Mouse (Mus musculus): ENCODE measurements around the gene Camsap1. TPM values are rescaled to one million over a fixed set of nuclear protein-coding genes. Genes with fewer than 3 reads are reported as not detected.

Camsap1 gene
- polyA plus RNA-seq, 1 experiment, result 125 TPM

DNA sequence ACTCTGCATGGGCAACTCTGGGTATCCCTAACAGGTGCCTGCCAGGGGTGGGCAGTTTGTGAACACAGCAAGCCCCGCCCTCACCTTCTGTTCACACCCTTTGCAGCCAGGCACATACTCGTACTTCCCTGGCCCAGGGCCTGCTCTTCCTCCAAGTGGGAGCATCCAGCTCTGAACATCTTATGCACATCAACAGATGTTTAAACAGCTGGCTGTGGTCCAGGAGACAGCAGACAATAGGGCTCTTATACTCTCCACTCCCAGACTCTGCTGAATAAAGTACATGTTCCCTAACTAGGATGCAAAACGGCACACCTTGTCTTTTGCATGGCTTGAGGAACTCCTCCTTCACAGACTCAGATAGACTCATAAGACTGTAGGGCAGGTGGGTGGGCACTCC is 63.1 kb downstream of the Camsap1 start:
- no peak overlapping the region for H3K27ac ChIP-seq (ENCODE audit: control insufficient read depth, insufficient read depth, low read depth, low read length)

DNA sequence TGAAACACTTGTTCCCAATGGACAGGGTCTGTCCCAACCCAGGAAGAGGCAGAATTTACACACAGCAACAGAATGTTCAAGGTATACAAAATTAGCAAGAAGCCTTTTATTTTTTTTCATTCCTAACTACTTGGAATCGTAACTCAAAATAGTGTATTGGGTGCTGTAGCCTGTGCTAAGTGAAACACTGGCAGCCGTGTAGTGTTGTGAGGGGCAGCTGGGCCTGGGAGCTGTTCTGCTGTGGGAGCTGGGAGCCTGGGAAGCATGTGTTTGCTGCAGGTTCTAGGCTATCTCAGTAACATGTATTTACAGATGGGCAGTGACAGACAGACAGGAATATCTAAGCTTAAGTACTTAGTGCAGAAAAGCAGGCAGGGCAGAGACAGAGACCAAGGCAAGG is 64.7 kb downstream of the Camsap1 start:
- TF ChIP-seq POLR2A (IDR thresholded peaks at IDR 0.05; ENCODE audit: control insufficient read depth, low read depth, low read length) (no peak), CTCF (IDR thresholded peaks at IDR 0.05; ENCODE audit: control insufficient read depth, insufficient read depth, insufficient replicate concordance, low read depth, low read length) (no peak)

More for the DNA sequence above, 63.1 kb downstream of the Camsap1 start:
- Histone ChIP-seq H3K4me1 (ENCODE audit: control insufficient read depth, insufficient read depth, low read length) (no peaks in the 10 kb centered on the region), H3K4me3 (ENCODE audit: control insufficient read depth, low read depth, low read length) (no peak overlapping the region), H3K27me3 (ENCODE audit: control insufficient read depth, insufficient read depth, low read length) (no peaks in the 10 kb centered on the region), H3K36me3 (ENCODE audit: control insufficient read depth, insufficient read depth, low read length) (no peaks in the 10 kb centered on the region)
- no peak for TF ChIP-seq POLR2A (IDR thresholded peaks at IDR 0.05; ENCODE audit: control insufficient read depth, low read depth, low read length)
- no peak for TF ChIP-seq CTCF (IDR thresholded peaks at IDR 0.05; ENCODE audit: control insufficient read depth, insufficient read depth, insufficient replicate concordance, low read depth, low read length)

DNA sequence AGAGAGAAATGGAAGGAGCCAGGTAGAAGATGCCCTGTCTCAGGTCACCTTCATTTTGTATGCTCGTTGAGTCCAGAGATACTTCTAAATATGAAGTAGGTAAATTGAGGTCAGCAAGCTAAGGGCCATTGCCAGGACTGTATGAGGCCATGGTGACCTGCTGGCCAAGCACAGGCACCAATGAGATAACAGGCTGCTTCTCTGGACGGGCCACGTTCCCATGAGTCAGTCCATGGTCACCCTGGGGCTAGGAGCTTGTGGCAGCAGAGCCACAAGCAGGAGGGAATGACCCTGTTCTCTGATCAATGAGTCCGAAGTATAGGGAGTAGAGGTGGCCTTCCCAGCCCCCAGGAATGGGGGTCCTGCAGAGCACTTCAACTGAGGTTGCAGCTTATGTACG is 68.3 kb downstream of the Camsap1 start:
- Histone ChIP-seq H3K27ac (ENCODE audit: control insufficient read depth, insufficient read depth, low read depth, low read length) (no peak overlapping the region), H3K4me3 (ENCODE audit: control insufficient read depth, low read depth, low read length) (no peak overlapping the region), H3K4me1 (ENCODE audit: control insufficient read depth, insufficient read depth, low read length) (no peaks in the 10 kb centered on the region), H3K27me3 (ENCODE audit: control insufficient read depth, insufficient read depth, low read length) (no peaks in the 10 kb centered on the region), H3K36me3 (ENCODE audit: control insufficient read depth, insufficient read depth, low read length) (no peaks in the 10 kb centered on the region)
- no peak for TF ChIP-seq POLR2A (IDR thresholded peaks at IDR 0.05; ENCODE audit: control insufficient read depth, low read depth, low read length)
- TF ChIP-seq CTCF (IDR thresholded peaks at IDR 0.05; ENCODE audit: control insufficient read depth, insufficient read depth, insufficient replicate concordance, low read depth, low read length), result no peak

More for the DNA sequence above, 64.7 kb downstream of the Camsap1 start:
- no peaks in the 10 kb centered on the region for H3K36me3 ChIP-seq (ENCODE audit: control insufficient read depth, insufficient read depth, low read length)
- H3K4me1 ChIP-seq (ENCODE audit: control insufficient read depth, insufficient read depth, low read length), result no peaks in the 10 kb centered on the region
- no peaks in the 10 kb centered on the region for H3K27me3 ChIP-seq (ENCODE audit: control insufficient read depth, insufficient read depth, low read length)
- H3K4me3 ChIP-seq (ENCODE audit: control insufficient read depth, low read depth, low read length), result no peak overlapping the region
- no peak overlapping the region for H3K27ac ChIP-seq (ENCODE audit: control insufficient read depth, insufficient read depth, low read depth, low read length)

DNA sequence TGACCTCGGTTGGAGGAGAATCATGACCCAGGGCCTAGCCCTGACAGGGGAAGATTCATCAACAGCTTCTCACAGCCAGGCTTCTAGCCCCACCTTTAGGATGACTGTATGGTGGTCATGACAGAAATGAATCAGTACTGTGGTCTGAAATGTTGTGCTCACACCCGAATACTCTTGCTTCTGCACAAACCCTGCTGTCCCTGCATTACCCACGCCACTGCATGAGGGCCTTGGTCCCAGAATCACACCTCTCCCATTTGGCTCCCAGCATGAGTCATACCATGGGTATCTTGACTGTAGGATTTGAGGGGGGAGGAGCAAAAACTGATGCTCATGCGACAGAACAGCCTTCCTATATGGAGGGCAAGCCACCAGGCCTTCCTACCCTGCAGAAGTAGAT is 68.9 kb downstream of the Camsap1 start:
- TF ChIP-seq POLR2A (IDR thresholded peaks at IDR 0.05; ENCODE audit: control insufficient read depth, low read depth, low read length), result no peak
- TF ChIP-seq CTCF (IDR thresholded peaks at IDR 0.05; ENCODE audit: control insufficient read depth, insufficient read depth, insufficient replicate concordance, low read depth, low read length), result no peak
- H3K4me3 ChIP-seq (ENCODE audit: control insufficient read depth, low read depth, low read length), result no peak overlapping the region
- H3K4me1 ChIP-seq (ENCODE audit: control insufficient read depth, insufficient read depth, low read length), result no peaks in the 10 kb centered on the region

DNA sequence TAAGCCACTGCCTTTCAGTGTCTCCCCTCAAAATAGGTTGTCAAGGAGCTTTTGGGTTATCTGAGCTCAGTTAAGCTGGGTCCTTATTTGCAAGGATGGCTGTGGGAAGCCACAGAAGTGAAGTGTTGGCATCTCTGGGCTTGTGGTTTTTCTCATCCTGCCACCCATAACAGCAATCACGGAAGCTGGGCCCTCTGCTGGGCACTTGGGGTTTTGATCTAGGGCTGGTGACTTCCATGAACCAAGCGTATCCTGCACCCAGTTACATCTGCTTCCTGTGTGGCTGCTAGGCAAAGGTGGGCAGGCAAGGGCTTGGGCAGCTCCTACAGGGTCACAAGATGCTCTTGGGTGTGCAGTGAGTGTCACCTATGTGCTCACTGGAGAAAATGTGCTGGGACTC is 69.8 kb downstream of the Camsap1 start:
- Histone ChIP-seq H3K27ac (ENCODE audit: control insufficient read depth, insufficient read depth, low read depth, low read length) (no peak overlapping the region), H3K36me3 (ENCODE audit: control insufficient read depth, insufficient read depth, low read length) (no peaks in the 10 kb centered on the region), H3K4me1 (ENCODE audit: control insufficient read depth, insufficient read depth, low read length) (no peaks in the 10 kb centered on the region), H3K4me3 (ENCODE audit: control insufficient read depth, low read depth, low read length) (no peak overlapping the region), H3K27me3 (ENCODE audit: control insufficient read depth, insufficient read depth, low read length) (no peaks in the 10 kb centered on the region)
- peak; percentile 35; the same call in 1 of the 2 replicates for TF ChIP-seq CTCF (IDR thresholded peaks at IDR 0.05; ENCODE audit: control insufficient read depth, insufficient read depth, insufficient replicate concordance, low read depth, low read length)
- TF ChIP-seq POLR2A (IDR thresholded peaks at IDR 0.05; ENCODE audit: control insufficient read depth, low read depth, low read length), result no peak

More for the DNA sequence above, 68.9 kb downstream of the Camsap1 start:
- no peak overlapping the region for H3K27ac ChIP-seq (ENCODE audit: control insufficient read depth, insufficient read depth, low read depth, low read length)
- H3K36me3 ChIP-seq (ENCODE audit: control insufficient read depth, insufficient read depth, low read length), result no peaks in the 10 kb centered on the region
- no peaks in the 10 kb centered on the region for H3K27me3 ChIP-seq (ENCODE audit: control insufficient read depth, insufficient read depth, low read length)

DNA sequence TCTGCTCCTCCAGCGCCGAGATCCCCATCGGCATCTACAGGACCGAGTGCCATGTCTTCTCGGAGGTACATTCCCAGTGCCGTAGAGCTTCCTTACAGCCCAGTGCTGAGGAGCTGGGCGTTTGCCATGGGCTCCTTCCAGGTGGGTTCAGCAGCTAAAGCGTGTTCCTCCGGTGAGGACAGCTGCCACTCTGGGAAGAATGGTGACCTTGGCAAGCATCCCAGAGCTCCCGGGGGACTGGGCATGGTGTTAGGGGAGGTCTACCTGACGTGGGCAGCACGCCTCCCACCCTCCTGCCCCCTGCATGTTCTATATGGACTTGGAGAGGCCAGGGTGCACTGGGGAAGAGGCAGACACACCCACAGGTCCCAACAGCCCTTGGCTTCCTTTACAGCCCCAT is 73.2 kb downstream of the Camsap1 start:
- Histone ChIP-seq H3K4me1 (ENCODE audit: control insufficient read depth, insufficient read depth, low read length) (no peaks in the 10 kb centered on the region), H3K27me3 (ENCODE audit: control insufficient read depth, insufficient read depth, low read length) (no peaks in the 10 kb centered on the region), H3K4me3 (ENCODE audit: control insufficient read depth, low read depth, low read length) (no peak overlapping the region), H3K36me3 (ENCODE audit: control insufficient read depth, insufficient read depth, low read length) (no peaks in the 10 kb centered on the region), H3K27ac (ENCODE audit: control insufficient read depth, insufficient read depth, low read depth, low read length) (no peak overlapping the region)
- no peak for TF ChIP-seq POLR2A (IDR thresholded peaks at IDR 0.05; ENCODE audit: control insufficient read depth, low read depth, low read length)
- no peak for TF ChIP-seq CTCF (IDR thresholded peaks at IDR 0.05; ENCODE audit: control insufficient read depth, insufficient read depth, insufficient replicate concordance, low read depth, low read length)

DNA sequence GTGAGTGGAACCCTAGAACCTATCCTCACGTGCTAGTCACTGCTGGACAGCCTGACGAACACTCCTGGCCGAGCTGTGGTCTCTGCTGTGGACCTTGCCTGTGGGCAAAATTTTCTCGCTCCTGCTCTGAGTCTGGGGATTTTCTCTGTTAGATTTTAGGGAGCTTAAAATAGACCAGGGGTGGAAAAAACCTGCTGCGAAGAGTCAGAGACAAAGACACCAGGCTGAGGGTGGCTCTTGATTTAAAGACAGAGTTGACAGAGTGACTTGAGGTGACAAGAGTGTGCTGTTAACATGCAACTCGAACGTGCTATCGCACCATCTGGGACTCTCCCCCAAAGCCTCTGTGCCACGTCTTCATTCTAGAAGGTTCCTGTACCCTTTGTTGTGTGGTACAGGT is 84.1 kb downstream of the Camsap1 start:
- Histone ChIP-seq H3K27ac (ENCODE audit: control insufficient read depth, insufficient read depth, low read depth, low read length) (no peak overlapping the region), H3K4me1 (ENCODE audit: control insufficient read depth, insufficient read depth, low read length) (no peaks in the 10 kb centered on the region), H3K36me3 (ENCODE audit: control insufficient read depth, insufficient read depth, low read length) (no peaks in the 10 kb centered on the region), H3K4me3 (ENCODE audit: control insufficient read depth, low read depth, low read length) (no peak overlapping the region), H3K27me3 (ENCODE audit: control insufficient read depth, insufficient read depth, low read length) (no peaks in the 10 kb centered on the region)
- TF ChIP-seq POLR2A (IDR thresholded peaks at IDR 0.05; ENCODE audit: control insufficient read depth, low read depth, low read length) (no peak), CTCF (IDR thresholded peaks at IDR 0.05; ENCODE audit: control insufficient read depth, insufficient read depth, insufficient replicate concordance, low read depth, low read length) (no peak)

DNA sequence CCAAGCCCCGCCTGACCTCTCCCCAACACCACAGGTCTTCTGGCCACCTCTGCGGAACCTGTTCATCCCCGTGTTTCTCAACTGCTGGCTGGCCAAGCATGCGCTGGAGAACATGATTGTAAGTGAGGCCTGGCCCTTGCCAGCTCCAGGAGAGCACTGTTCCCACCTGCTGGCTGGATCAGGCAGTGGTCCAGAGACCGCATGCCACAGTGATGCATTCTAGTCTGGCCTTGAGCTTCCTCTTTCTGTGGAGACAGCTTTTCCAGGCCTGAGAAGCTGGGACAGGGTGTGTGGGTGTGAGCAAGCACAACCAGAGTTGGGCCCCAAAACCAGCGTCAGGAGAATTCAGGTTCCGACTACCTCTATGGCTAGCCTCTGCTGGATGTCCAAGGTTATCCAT is 90.6 kb downstream of the Camsap1 start:
- Histone ChIP-seq H3K4me1 (ENCODE audit: control insufficient read depth, insufficient read depth, low read length) (no peaks in the 10 kb centered on the region), H3K27ac (ENCODE audit: control insufficient read depth, insufficient read depth, low read depth, low read length) (no peak overlapping the region), H3K27me3 (ENCODE audit: control insufficient read depth, insufficient read depth, low read length) (no peaks in the 10 kb centered on the region), H3K4me3 (ENCODE audit: control insufficient read depth, low read depth, low read length) (no peak overlapping the region), H3K36me3 (ENCODE audit: control insufficient read depth, insufficient read depth, low read length) (no peaks in the 10 kb centered on the region)
- TF ChIP-seq CTCF (IDR thresholded peaks at IDR 0.05; ENCODE audit: control insufficient read depth, insufficient read depth, insufficient replicate concordance, low read depth, low read length), result no peak
- no peak for TF ChIP-seq POLR2A (IDR thresholded peaks at IDR 0.05; ENCODE audit: control insufficient read depth, low read depth, low read length)

Data from testis, adult 2 months (tissue).